Mouse (Mus musculus): Measurements from ENCODE around the gene Mylpf. TPM values are rescaled to one million over a fixed set of nuclear protein-coding genes. Genes with fewer than 3 reads are reported as not detected.
A peak's percentile ranks its signal among the peaks of the same experiment; 100 is the strongest.
"Not testable (repeated sequence)": the region's sequence is repeated elsewhere in the genome, so short reads cannot be mapped to it uniquely, and the experiment has no call there.

Gene Mylpf
- 15.4 and 21.1 TPM in 2 replicates for polyA plus RNA-seq (2015; fragmentation: Nextera tagmentation; extraction: Ambion mirVana)

DNA sequence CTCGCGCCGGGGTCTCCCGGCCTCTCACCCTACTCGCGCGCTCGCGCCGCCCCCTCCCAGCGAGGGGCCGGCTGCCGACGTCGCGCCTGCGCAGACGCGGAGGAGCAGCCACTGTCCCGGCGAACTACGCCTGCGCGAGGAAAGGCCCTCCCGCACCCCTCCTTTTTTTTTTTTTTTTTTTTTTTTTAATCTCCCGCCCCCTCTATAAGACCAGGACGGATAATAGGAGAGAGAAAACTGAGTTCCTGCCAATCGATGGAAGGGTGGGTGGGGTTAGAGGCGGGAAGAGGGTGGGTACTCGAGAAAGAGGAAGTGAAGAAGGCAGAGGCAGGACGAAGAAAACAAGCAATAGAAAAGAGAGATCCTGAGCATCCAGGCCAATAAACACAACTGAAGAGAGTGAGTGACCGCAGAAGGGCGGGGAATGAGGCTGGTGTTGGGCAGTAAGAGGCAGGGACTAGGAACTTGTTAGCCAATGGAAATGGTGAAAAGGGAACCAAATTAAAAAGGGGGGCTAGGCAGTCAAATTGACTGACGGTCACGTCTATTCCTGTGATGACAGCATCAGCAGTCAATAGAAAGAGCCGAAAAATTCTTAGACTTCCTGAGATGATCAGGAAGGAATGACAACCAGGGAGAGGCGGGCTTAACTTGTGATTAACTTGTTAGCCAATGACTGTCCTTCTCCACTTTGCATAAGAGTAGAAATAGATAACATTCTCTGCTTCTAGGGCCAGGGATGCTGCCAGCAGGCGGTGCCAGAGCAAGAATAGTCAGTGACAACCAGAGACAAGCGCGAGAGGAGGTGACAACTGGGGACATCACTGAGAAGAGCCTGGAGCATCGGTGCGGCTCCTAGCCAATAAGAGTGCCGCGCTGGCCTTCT, at the start of gene Mylpf:
Gene Mylpf, plus strand, starts transcription at position 338 of the 886 bp plus-strand sequence.
- no peaks in the 10 kb centered on the region for H3K27me3 ChIP-seq (replicated peaks)
- H3K9ac ChIP-seq = peak within 1 kb of the TSS; percentile 95
- peak; percentile 93 for ATAC-seq
- peak within 1 kb of the TSS; percentile 87 for H3K27ac ChIP-seq
- H3K4me3 ChIP-seq (replicated peaks) = peak within 1 kb of the TSS; percentile 90
- peaks cover 22% of the 10 kb centered on the region for H3K4me1 ChIP-seq (replicated peaks)
- H3K36me3 ChIP-seq = no peaks in the 10 kb centered on the region
- under 1% methylated on average over 44 of the region's 44 CpGs for WGBS
- peak within 1 kb of the TSS; percentile 93 for H3K4me2 ChIP-seq (replicated peaks)
- no peaks in the 10 kb centered on the region for H3K9me3 ChIP-seq

DNA sequence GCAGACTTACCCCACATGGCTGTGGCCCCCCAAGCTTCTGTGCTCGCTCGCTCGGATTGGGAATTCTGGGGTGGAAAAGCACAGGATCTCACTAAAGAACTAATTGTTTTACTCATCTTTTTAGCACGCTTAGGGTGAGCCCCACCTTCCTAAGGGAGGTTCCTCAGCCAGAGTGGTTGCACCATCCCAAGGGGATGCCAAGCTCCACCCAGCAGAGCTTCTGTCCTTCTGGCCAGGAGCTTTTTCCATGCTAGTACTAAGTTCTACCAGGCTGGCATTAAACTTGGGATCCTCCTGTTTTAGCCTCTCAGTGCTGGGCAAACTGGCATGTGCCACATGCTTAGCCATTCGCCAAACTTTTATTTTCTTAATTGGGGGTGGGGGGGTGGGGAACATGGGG, 46.1 kb upstream of the Mylpf start:
- Histone ChIP-seq H3K9ac (no peak overlapping the region), H3K36me3 (no peaks in the 10 kb centered on the region), H3K4me2 (replicated peaks) (no peak overlapping the region), H3K27ac (no peak overlapping the region), H3K4me3 (replicated peaks) (no peak overlapping the region), H3K9me3 (no peaks in the 10 kb centered on the region), H3K4me1 (replicated peaks) (no peaks in the 10 kb centered on the region), H3K27me3 (replicated peaks) (no peaks in the 10 kb centered on the region)
- ATAC-seq = no peak
- WGBS = 92% methylated on average over 5 of the region's 5 CpGs

DNA sequence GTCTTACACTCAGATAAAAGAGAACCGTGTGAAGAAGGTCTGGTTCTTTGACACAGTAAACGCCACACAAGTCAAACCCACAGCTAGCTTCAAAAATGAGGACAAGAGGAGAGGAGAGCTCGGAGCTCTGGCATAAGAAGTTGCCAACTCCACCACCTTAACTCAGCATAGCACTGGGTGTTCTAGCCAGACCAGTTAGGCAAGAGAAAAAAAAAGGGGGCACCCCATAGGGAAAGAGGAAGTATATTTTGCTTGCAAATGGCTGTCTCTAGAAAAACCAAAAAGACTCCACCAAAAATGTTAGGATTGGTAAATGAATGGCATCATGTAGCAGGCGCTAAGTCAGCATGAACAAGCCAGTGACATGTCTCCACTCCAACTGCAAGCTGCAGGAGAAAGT, 44.7 kb upstream of the Mylpf start:
- no peaks in the 10 kb centered on the region for H3K36me3 ChIP-seq
- H3K9ac ChIP-seq = no peak overlapping the region
- H3K27me3 ChIP-seq (replicated peaks) = no peaks in the 10 kb centered on the region
- 80% methylated on average over 4 of the region's 4 CpGs for WGBS
- no peak overlapping the region for H3K27ac ChIP-seq
- ATAC-seq = no peak
- H3K4me3 ChIP-seq (replicated peaks) = no peak overlapping the region
- no peaks in the 10 kb centered on the region for H3K9me3 ChIP-seq
- H3K4me1 ChIP-seq (replicated peaks) = no peaks in the 10 kb centered on the region
- H3K4me2 ChIP-seq (replicated peaks) = no peak overlapping the region

DNA sequence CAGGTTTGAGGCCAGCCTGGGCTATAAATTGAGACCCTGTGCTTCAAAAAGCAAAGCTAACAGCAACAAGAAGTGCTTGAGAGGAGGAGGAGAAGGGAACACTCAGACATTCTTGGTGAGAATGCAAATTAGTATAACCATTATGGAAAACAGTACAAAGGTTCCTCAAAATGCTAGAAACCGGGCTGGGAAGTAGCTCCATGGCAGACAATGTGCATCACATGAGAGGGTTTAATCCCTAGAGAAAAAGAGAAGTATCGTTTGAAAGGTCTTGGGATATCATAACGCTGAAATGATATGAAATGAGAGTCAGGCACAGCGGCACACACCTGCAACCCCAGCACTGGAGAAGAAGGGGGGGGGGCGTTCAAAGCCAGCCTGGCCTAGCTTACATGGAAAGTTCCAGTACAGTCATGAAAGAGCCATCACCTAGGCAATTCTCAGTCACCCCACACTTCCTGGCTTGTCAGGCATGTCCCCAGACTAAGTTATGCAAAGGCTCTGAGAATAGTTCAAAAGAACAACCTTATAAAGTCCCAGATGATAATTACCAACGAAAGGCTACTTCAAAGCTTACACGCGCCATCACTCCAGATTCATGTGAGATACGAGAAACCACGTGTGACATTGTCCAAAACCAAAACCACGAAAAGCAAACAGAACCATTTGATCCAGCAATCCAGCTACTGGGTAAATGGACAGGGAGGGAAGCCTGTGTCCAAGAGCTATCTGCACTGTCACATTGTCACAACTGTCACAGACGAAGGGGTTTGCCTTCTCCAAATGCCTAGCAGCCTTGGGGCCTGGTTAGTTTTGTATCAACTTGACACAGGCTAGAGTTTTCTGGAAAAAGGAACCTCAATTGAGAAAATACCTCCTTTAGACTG, 42.8 kb upstream of the Mylpf start:
- no peak for ATAC-seq
- 88% methylated on average over 12 of the region's 12 CpGs for WGBS
- H3K27ac ChIP-seq = no peak overlapping the region
- no peak overlapping the region for H3K4me2 ChIP-seq (replicated peaks)
- H3K4me3 ChIP-seq (replicated peaks) = no peak overlapping the region
- no peak overlapping the region for H3K9ac ChIP-seq
- H3K36me3 ChIP-seq = no peaks in the 10 kb centered on the region
- no peaks in the 10 kb centered on the region for H3K27me3 ChIP-seq (replicated peaks)
- H3K9me3 ChIP-seq = no peaks in the 10 kb centered on the region
- no peaks in the 10 kb centered on the region for H3K4me1 ChIP-seq (replicated peaks)

DNA sequence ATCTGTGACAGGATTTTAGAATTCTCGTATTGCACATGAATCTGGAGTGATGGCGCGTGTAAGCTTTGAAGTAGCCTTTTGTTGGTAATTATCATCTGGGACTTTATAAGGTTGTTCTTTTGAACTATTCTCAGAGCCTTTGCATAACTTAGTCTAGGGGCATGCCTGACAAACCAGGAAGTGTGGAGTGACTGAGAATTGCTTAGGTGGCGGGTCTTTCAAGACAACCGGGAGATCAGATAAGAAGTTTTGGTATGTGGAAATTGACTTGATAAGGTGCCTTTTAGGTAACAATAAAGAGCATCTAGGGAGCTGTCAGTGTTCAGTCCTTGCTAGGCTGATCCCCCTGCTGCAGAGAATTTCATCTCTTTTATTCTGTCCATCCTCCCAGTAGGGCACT, 42.2 kb upstream of the Mylpf start:
- H3K4me1 ChIP-seq (replicated peaks) = no peaks in the 10 kb centered on the region
- ATAC-seq = no peak
- no peaks in the 10 kb centered on the region for H3K9me3 ChIP-seq
- no peaks in the 10 kb centered on the region for H3K36me3 ChIP-seq
- no peak overlapping the region for H3K9ac ChIP-seq
- H3K27me3 ChIP-seq (replicated peaks) = no peaks in the 10 kb centered on the region
- no peak overlapping the region for H3K4me3 ChIP-seq (replicated peaks)
- 85% methylated on average over 5 of the region's 5 CpGs for WGBS
- H3K27ac ChIP-seq = no peak overlapping the region
- no peak overlapping the region for H3K4me2 ChIP-seq (replicated peaks)

DNA sequence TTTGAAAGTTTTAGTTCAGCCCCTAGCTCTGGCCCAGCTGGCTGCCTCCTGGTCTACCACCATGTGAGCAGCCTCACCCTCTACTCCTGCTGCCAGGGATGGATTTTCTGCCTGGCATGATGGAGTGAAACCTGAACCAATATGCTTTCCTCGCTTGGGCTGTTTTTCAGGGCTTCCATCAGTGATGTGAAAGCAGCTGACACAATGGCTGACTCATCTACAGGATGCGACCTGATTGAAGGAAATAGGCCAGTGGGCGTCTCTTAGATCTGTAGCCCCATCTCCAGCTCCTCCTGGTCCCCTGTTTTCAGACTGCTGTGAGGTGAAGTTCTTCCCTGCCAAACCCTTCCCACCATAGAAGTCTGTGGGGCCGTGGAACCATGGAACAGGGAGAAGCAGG, 31.8 kb upstream of the Mylpf start:
- H3K9ac ChIP-seq = no peak overlapping the region
- no peak overlapping the region for H3K27ac ChIP-seq
- H3K4me2 ChIP-seq (replicated peaks) = no peak overlapping the region
- H3K4me3 ChIP-seq (replicated peaks) = no peak overlapping the region
- ATAC-seq = no peak
- no peaks in the 10 kb centered on the region for H3K27me3 ChIP-seq (replicated peaks)
- 70% methylated on average over 4 of the region's 4 CpGs for whole genome bisulfite sequencing
- H3K4me1 ChIP-seq (replicated peaks) = no peaks in the 10 kb centered on the region
- no peaks in the 10 kb centered on the region for H3K9me3 ChIP-seq
- H3K36me3 ChIP-seq = no peaks in the 10 kb centered on the region

DNA sequence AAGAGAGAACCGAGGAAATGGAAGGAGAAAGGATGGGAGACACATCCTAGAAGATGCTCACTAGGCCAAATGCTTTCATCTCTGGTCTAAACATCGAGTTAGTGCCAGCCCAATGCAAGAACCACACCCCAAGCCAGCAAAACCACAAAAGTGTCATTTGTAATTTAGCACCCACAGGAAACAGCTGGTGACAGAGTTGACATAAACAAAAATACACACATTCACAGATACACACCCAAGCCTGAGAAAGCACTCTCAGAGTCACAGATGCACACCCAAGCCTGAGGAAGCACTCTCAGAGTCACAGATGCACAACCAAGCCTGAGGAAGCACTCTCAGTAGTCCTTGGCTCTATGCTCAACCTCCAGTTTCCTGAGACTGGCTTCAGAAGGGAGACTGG, 27.9 kb upstream of the Mylpf start:
- Histone ChIP-seq H3K27me3 (replicated peaks) (no peaks in the 10 kb centered on the region), H3K4me3 (replicated peaks) (no peak overlapping the region), H3K27ac (no peak overlapping the region), H3K4me1 (replicated peaks) (no peaks in the 10 kb centered on the region), H3K9me3 (no peaks in the 10 kb centered on the region), H3K9ac (no peak overlapping the region), H3K36me3 (no peaks in the 10 kb centered on the region), H3K4me2 (replicated peaks) (no peak overlapping the region)
- 64% methylated on average over 2 of the region's 2 CpGs for WGBS
- no peak for ATAC-seq

DNA sequence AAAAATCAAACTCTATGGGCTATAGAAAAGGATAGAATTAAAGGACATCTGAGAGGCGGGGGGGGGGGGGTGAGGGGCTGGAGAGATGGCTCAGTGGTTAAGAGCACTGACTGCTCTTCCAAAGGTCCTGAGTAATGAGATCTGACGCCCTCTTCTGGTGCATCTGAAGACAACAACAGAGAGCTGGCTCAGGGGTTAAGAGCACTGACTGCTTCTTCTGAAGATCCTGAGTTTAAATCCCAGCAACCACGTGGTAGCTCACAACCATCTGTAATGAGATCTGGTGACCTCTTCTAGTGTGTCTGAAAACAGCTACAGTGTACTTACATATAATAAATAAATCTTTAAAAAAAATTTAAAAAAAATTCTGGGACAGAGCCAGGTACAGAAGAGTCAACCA, 27.0 kb upstream of the Mylpf start:
- H3K9me3 ChIP-seq; H3K9ac ChIP-seq; H3K4me3 ChIP-seq (replicated peaks); H3K27me3 ChIP-seq (replicated peaks); H3K27ac ChIP-seq; H3K4me2 ChIP-seq (replicated peaks); H3K36me3 ChIP-seq; H3K4me1 ChIP-seq (replicated peaks); ATAC-seq: not testable (repeated sequence)
- WGBS = 39% methylated on average over 3 of the region's 3 CpGs

DNA sequence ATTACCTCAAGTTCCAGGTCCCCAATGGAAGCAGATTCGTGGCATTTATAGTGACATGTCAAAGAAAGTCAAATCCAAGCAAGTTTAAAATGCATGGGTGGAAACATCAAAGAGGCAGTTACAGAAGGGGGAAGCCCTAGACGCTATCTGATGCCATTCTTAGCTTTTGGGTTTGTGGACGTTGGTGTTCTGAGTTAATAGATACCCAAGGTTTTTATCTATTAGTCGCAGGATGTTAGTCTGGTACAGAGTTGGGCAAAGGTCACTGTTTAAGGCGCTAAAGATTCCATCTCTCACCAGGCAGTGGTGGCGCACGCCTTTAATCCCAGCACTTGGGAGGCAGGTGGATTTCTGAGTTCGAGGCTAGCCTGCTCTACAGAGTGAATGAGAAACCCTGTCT, 25.3 kb upstream of the Mylpf start:
- H3K36me3 ChIP-seq = no peaks in the 10 kb centered on the region
- peak; percentile 76; the same call in 1 of the 2 replicates for ATAC-seq
- H3K27me3 ChIP-seq (replicated peaks) = no peaks in the 10 kb centered on the region
- H3K9ac ChIP-seq = no peak overlapping the region
- WGBS = 60% methylated on average over 8 of the region's 8 CpGs
- H3K4me1 ChIP-seq (replicated peaks) = no peaks in the 10 kb centered on the region
- no peaks in the 10 kb centered on the region for H3K9me3 ChIP-seq
- H3K27ac ChIP-seq = no peak overlapping the region
- H3K4me3 ChIP-seq (replicated peaks) = no peak overlapping the region
- H3K4me2 ChIP-seq (replicated peaks) = no peak overlapping the region

DNA sequence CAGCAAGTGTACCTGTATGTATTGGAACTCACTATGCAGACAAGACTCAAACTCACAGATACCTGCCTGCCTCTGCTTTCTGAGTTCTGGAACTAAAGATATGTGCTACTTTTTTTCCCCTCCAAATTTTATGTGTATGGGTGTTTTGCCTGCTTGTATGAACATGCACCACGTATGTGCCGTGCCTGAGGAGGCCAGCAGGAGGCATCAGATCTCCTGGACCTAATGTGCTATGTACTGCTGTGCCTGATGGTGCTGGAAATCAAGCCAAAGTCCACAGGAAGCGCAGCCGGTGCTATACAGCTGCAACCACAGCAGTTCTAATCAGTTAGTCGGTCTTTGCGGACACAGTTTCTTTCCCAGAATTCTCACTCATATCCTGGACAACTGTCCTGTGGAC, 24.9 kb upstream of the Mylpf start:
- no peak overlapping the region for H3K9ac ChIP-seq
- 0 out of 2 replicates have a peak, but pooled peaks have one; percentile 74 for ATAC-seq
- H3K36me3 ChIP-seq = no peaks in the 10 kb centered on the region

DNA sequence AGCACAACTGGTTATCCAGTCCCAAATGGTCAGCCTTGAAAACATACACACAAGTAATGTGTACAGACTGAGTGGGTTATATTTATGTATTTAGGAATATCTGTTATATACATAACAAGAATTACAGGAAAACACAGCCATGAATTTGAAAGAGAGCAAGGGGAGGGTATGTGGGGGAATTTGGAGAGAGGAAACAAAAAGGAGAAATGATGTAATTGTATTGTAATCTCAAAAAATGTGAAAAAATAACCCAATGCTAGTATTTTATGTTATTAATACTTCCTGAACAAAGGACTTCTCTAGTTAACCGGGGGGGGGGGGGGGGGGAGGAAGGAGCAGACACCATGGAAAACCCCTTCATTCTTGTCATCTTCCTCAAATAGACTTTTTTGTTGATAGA, 24.0 kb upstream of the Mylpf start:
- Histone ChIP-seq H3K27ac (no peak overlapping the region), H3K4me2 (replicated peaks) (no peak overlapping the region), H3K4me3 (replicated peaks) (no peak overlapping the region), H3K36me3 (no peaks in the 10 kb centered on the region), H3K4me1 (replicated peaks) (no peaks in the 10 kb centered on the region), H3K9ac (no peak overlapping the region), H3K27me3 (replicated peaks) (no peaks in the 10 kb centered on the region), H3K9me3 (no peaks in the 10 kb centered on the region)
- WGBS = 57% methylated on average over 1 of the region's 1 CpGs
- no peak for ATAC-seq

More for the DNA sequence above, 24.9 kb upstream of the Mylpf start:
- H3K27me3 ChIP-seq (replicated peaks) = no peaks in the 10 kb centered on the region
- 69% methylated on average over 6 of the region's 6 CpGs for WGBS
- no peak overlapping the region for H3K4me2 ChIP-seq (replicated peaks)
- H3K4me3 ChIP-seq (replicated peaks) = no peak overlapping the region
- H3K4me1 ChIP-seq (replicated peaks) = no peaks in the 10 kb centered on the region
- H3K27ac ChIP-seq = no peak overlapping the region
- no peaks in the 10 kb centered on the region for H3K9me3 ChIP-seq

DNA sequence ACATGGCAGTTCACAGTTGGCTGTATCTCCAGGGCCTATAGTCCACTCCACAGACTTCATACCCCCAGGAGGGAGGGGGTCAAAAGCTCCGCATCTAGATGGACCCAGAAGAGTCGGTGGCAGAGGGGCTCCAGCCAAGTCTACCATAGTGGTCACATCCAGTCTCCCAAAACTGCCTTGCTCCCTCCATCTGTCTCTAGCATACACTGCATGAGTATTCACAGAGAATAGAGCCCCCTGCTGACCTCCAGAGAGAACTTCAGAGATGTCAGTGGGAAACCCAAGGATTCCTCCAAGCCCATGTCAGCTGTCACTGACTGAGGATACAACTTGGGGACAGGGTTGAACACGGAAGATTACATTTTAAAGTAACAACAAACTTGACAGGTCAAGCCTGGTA, 23.1 kb upstream of the Mylpf start:
- no peak overlapping the region for H3K9ac ChIP-seq
- H3K4me1 ChIP-seq (replicated peaks) = no peaks in the 10 kb centered on the region
- no peaks in the 10 kb centered on the region for H3K27me3 ChIP-seq (replicated peaks)
- no peak overlapping the region for H3K4me2 ChIP-seq (replicated peaks)
- ATAC-seq = no peak
- H3K27ac ChIP-seq = no peak overlapping the region
- WGBS = 65% methylated on average over 3 of the region's 3 CpGs
- no peak overlapping the region for H3K4me3 ChIP-seq (replicated peaks)
- H3K36me3 ChIP-seq = 0 out of 2 replicates have a peak, but pooled peaks cover under 1% of the 10 kb centered on the region
- no peaks in the 10 kb centered on the region for H3K9me3 ChIP-seq
